Mouse (Mus musculus) ES-E14 (cell line): ENCODE measurements around the gene Foxred1.

Experiments used
- CHD2 ChIP-seq: IDR thresholded peaks from 2 replicates; pipeline ENCODE4 v1.6.1; 2014; ENCODE audit warnings: mild to moderate bottlenecking, low read depth, low read length, inconsistent platforms
- MAFK ChIP-seq: IDR thresholded peaks from 2 replicates; pipeline ENCODE4 v1.6.1; 2014; ENCODE audit warnings: mild to moderate bottlenecking, low read depth, low read length, inconsistent platforms; ENCODE audit not compliant: insufficient read depth
- ZNF384 ChIP-seq: IDR thresholded peaks from 2 replicates; pipeline ENCODE4 v1.6.1; 2012; ENCODE audit warnings: low read depth, low read length, inconsistent platforms

DNA sequence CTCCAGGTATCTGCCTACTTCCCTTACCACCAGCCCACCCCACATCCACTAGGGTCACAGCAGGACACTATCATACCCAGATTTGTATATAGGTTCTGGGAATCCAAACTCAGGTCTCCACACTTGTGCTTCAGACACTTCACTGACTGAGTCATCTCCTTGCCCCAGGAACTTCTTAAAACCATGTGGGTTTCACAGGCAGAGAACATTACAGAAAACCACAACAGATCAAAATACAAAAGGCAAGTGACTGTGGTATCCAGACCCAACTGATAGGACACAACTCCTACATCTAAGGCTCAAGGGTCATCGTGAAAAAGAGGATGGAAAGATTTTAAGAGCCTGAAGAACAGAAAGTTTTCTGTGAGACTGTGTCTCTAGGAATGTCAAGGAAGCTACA lies 37.5 kb downstream of the Foxred1 start:
- TF ChIP-seq ZNF384 (no peak), CHD2 (no peak), MAFK (no peak)
